Mouse (Mus musculus): ENCODE measurements around the gene Zcchc9.
A peak's percentile ranks its signal among the peaks of the same experiment; 100 is the strongest.

Gene Zcchc9

DNA sequence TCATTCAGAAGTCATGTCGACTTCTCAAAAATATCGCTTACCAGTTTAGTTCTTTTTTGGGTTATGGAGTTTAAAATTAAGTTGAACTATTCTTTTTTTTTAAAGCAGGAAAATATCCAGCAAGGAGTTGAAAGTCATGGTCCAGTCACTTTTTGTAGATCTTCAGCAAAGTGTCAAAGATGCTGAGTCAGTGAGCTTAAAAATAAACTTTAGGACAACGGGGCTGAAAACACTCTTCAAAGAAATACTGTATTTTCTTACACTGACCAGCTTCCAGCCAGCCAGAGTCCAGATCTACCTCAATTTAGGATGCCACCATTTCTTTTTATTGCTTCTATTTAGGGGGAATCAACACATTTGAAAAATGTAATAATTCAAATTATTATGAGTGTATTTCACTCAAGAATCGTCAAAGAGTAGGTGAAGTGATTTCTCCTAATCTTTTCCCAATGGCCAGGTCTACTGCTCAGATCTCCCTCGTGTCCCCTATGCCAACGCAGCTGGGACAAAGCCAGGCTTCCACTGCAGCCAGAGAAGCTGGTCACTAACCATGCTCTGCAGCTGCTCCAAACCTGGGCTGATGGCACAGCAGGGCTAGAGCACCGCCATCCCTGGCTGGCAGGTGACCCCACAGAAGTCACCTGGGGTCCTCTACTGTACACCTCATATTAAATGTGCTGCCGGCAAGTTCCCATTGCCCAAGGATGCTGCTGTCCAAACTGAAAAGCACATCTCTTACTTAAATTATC lies 47.0 kb downstream of the Zcchc9 start:
- no peak for DNase-seq

DNA sequence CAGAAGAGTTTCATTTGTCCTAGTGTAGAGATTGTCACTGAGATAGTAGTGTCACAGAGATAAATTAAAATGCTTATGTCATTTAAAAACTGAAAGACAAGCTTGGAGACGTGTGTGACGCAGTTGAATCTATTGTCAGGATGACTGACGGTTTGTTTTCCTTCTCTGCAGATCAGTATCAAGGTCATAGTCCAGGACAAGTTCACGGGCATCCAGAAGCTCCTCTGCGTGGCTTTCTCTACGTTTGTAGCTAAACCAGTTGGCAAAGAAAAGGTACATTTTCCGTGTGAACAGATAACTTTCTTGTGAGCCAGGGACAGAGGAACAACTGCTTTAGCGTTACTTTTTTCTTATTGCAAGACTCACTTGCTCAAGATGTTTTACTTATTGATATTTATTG lies 47.7 kb downstream of the Zcchc9 start:
- DNase-seq = no peak

DNA sequence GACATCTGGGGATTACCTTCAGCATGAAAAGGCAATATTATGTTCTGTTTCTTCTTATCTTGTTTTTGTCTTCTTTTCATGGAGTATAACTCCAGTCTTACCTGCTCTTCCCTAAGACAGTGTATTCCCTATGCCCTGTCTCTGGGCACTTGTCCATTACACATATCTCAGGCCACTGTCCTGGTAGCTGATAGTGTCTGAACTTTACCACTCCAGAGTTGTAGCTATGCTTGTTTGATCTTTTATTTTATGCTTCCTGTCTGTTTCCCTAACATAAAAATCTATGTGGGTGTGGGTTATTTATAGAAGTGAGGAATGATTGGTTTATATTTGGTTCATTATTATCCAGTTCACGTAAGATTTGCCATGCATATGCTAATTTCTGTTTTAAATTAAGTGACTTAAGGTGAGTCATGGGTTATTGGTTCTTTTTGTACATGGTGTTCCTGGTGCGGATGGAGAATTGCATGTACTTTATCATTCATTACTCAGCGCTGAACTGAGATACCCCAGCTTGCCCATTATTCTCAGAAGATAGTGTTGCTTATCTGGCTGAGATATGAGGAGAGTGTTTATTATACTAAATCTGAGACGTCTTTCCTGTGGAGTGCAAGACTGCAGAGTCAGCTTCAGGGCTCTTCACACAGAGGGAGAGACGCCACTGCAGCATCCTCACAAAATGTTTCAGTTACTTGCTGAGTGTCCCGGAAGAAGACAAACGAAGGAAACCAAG lies 49.0 kb downstream of the Zcchc9 start:
- no peak for DNase-seq

DNA sequence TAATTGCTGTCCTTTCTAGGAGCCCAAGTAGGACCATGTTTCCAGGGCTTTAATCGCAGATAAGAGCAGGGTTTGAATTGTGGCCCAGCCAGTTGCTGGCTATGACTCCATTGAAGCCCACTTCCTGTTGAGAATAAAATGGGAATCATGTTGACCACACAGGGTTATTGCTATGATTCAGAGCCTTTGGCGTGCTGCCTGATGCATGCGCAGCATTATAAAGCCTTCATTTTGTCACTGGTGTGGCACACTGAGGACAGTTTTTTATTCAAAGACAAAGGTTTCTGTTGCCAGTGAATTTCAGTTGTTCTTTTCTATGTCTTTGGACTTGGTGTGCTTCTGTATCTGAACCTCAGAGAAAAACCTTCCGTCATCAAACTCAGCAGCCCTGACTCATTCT lies 51.3 kb downstream of the Zcchc9 start:
- DNase-seq = no peak

DNA sequence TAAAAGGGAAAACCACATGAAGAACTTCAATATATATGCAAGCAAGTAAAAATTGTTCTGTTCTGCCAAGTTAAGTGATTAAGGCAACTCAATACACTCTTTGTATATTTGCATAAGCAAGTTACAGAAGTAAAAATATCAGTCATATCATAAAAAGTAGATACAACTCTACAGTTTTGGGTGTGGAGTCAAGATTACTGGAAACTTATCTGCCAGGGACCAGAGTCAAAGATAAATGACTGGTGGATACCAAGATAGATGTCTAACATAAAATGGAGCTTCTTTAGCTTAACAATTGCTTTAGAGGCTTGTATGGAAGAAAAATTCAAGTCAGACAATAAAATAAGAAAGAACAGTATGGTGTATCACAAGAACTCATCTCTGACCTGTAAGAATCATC lies 52.7 kb downstream of the Zcchc9 start:
- no peak for DNase-seq

DNA sequence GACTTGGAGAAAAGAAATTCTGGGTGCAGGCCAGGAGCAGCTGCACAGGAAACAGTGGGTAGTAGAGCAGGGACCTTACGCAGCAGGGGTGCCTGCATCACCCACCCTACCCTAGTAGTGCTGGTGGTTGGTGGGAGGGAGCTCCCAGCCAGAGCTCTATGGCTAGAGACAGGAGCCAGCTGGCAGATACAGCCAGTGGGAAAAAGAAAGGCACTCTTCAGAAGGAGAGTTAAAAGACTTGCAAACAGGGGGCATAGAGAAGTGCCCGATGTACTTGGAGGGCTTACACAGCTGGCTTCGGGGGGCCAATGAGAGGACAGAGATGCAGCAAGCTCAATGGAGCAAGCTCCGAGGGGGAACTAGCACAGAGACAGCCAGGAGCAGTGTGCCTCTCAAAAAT lies 53.8 kb downstream of the Zcchc9 start:
- peak; percentile 35 for DNase-seq

DNA sequence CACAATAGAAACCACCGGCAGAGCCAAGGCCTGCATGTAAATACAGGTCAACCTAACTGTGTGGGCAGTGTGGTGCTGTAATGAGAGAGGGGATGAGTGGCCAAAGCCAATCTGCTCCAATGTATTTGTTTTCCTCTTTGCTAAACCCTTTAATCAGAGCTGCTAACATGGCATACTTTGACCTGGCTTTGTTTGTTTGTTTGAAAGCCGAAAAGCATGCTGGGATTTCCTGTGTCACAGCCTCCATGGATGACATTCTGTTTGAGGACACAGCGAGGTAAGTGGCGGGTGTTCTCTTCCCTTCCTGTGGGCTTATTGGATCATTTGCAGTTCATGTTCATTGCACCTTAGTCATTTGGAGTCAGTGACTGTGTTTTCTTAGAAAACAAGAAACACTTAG lies 57.5 kb downstream of the Zcchc9 start:
- DNase-seq = no peak

DNA sequence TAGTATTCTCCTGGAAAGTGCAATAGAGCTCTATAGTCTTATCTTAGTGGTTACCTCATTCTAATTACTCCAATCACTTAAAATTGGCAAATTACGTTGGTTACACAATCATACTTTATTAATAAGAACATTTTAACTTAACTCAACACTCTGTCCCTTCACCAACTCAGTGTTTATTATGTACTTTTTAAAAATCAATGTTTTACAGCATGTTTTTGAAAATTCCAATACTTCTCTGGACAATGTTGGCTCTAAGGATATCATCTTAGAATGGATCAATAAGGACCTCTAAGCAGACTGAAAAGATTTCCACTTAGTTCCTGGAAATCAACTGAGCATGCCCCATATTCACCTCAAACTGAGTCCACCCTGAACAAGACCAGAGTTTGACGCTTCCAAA lies 59.1 kb downstream of the Zcchc9 start:
- DNase-seq = no peak
